Mouse (Mus musculus) heart, embryonic 15.5 days (tissue): ENCODE results near the gene Grm4. TPM values are rescaled to one million over a fixed set of nuclear protein-coding genes. Genes with fewer than 3 reads are reported as not detected.

Experiments used
- ATAC-seq: fragments of 200-750 bp; cut with Nextera tagmentation; replicated peaks from 2 replicates; pipeline ENCODE4 v1.8.0; 2017; ENCODE audit warnings: low read depth, moderate TSS enrichment; ENCODE audit not compliant: insufficient number of reproducible peaks, insufficient read depth, low FRiP score
- H3K27ac ChIP-seq: fragments of 300-500 bp; sonication (generic); 2 replicates; pipeline ENCODE4 v1.5.1; 2015; ENCODE audit warnings: mild to moderate bottlenecking, inconsistent platforms
- H3K27me3 ChIP-seq: fragments of 300-500 bp; sonication (generic); 2 replicates; pipeline ENCODE4 v1.6.1; 2015; ENCODE audit warnings: inconsistent platforms
- H3K36me3 ChIP-seq: fragments of 300-500 bp; sonication (generic); 2 replicates; pipeline ENCODE4 v1.6.1; 2015; ENCODE audit warnings: mild to moderate bottlenecking, inconsistent platforms
- H3K4me1 ChIP-seq: fragments of 300-500 bp; sonication (generic); replicated peaks from 2 replicates; pipeline ENCODE4 v1.6.1; 2015; ENCODE audit warnings: inconsistent platforms
- H3K4me2 ChIP-seq: fragments of 300-500 bp; sonication (generic); 2 replicates; pipeline ENCODE4 v1.6.1; 2015; ENCODE audit warnings: inconsistent platforms, mild to moderate bottlenecking, moderate library complexity
- H3K4me3 ChIP-seq: fragments of 300-500 bp; sonication (generic); 2 replicates; pipeline ENCODE4 v1.5.1; 2015; ENCODE audit warnings: mild to moderate bottlenecking, inconsistent platforms
- H3K9ac ChIP-seq: fragments of 300-500 bp; sonication (generic); 2 replicates; pipeline ENCODE4 v1.6.1; 2015; ENCODE audit warnings: mild to moderate bottlenecking, inconsistent platforms
- H3K9me3 ChIP-seq: fragments of 300-500 bp; sonication (generic); replicated peaks from 2 replicates; pipeline ENCODE4 v1.6.1; 2016; ENCODE audit warnings: inconsistent platforms
- WGBS: fragments of 180-500 bp; shearing (Covaris S2); methylation state at CpG from one replicate; pipeline ENCODE4 v1.1.7; 2015; ENCODE audit warnings: mixed read lengths; 5-methylcytosine and 5-hydroxymethylcytosine counted together
- polyA plus RNA-seq: library from polyadenylated mRNA; unstranded; fragments of >200 nt; fragmentation: Nextera tagmentation; extraction: Ambion mirVana; gene quantifications from 2 replicates; pipeline ENCODE4 v1.2.1, GENCODE M21; 2015

Grm4 gene
- polyA plus RNA-seq, 1 experiment from 2014 or later, result 0.05 TPM

GRCm38 (mm10) chr17:27455012-27455784 lies 66.0 kb downstream of the Grm4 start:
- Histone ChIP-seq H3K4me1 (no peaks in the 10 kb centered on the region), H3K4me3 (no peak overlapping the region), H3K27ac (no peak overlapping the region), H3K27me3 (peaks cover 28% of the 10 kb centered on the region), H3K4me2 (no peak overlapping the region), H3K36me3 (no peaks in the 10 kb centered on the region), H3K9me3 (no peaks in the 10 kb centered on the region), H3K9ac (no peak overlapping the region)
- WGBS, result 66% methylated on average over 9 of the region's 9 CpGs
- no peak for ATAC-seq

GRCm38 (mm10) chr17:27454396-27454795 lies 66.8 kb downstream of the Grm4 start:
- whole genome bisulfite sequencing, result 84% methylated on average over 11 of the region's 11 CpGs
- ATAC-seq, result no peak

GRCm38 (mm10) chr17:27453045-27453444 lies 68.2 kb downstream of the Grm4 start:
- 62% methylated on average over 8 of the region's 8 CpGs for WGBS
- H3K4me1 ChIP-seq, result no peaks in the 10 kb centered on the region
- no peak overlapping the region for H3K27ac ChIP-seq
- H3K9me3 ChIP-seq, result no peaks in the 10 kb centered on the region
- peaks cover 28% of the 10 kb centered on the region for H3K27me3 ChIP-seq
- ATAC-seq, result no peak
- H3K36me3 ChIP-seq, result no peaks in the 10 kb centered on the region
- no peak overlapping the region for H3K9ac ChIP-seq
- no peak overlapping the region for H3K4me3 ChIP-seq
- no peak overlapping the region for H3K4me2 ChIP-seq

More at GRCm38 (mm10) chr17:27454396-27454795, 66.8 kb downstream of the Grm4 start:
- no peaks in the 10 kb centered on the region for H3K36me3 ChIP-seq
- peaks cover 28% of the 10 kb centered on the region for H3K27me3 ChIP-seq
- H3K4me2 ChIP-seq, result no peak overlapping the region
- no peaks in the 10 kb centered on the region for H3K9me3 ChIP-seq
- H3K27ac ChIP-seq, result no peak overlapping the region
- no peak overlapping the region for H3K4me3 ChIP-seq
- no peaks in the 10 kb centered on the region for H3K4me1 ChIP-seq
- H3K9ac ChIP-seq, result no peak overlapping the region

GRCm38 (mm10) chr17:27451787-27452186 lies 69.4 kb downstream of the Grm4 start:
- Histone ChIP-seq H3K9ac (no peak overlapping the region), H3K9me3 (no peaks in the 10 kb centered on the region), H3K27ac (no peak overlapping the region), H3K4me3 (no peak overlapping the region), H3K27me3 (peaks cover 28% of the 10 kb centered on the region), H3K4me2 (no peak overlapping the region), H3K36me3 (no peaks in the 10 kb centered on the region), H3K4me1 (no peaks in the 10 kb centered on the region)
- 19% methylated on average over 9 of the region's 9 CpGs for WGBS
- no peak for ATAC-seq

GRCm38 (mm10) chr17:27451216-27451615 lies 70.0 kb downstream of the Grm4 start:
- H3K4me2 ChIP-seq, result no peak overlapping the region
- 75% methylated on average over 14 of the region's 14 CpGs for WGBS
- no peaks in the 10 kb centered on the region for H3K9me3 ChIP-seq
- no peak overlapping the region for H3K27ac ChIP-seq
- H3K27me3 ChIP-seq, result peaks cover 24% of the 10 kb centered on the region; the same call in 1 of the 2 replicates
- ATAC-seq, result no peak
- H3K4me1 ChIP-seq, result peaks cover 2% of the 10 kb centered on the region; the same call in 1 of the 2 replicates
- no peak overlapping the region for H3K4me3 ChIP-seq
- no peak overlapping the region for H3K9ac ChIP-seq
- H3K36me3 ChIP-seq, result no peaks in the 10 kb centered on the region

GRCm38 (mm10) chr17:27449757-27450330 lies 71.4 kb downstream of the Grm4 start:
- Histone ChIP-seq H3K4me1 (peaks cover 12% of the 10 kb centered on the region), H3K36me3 (no peaks in the 10 kb centered on the region), H3K9me3 (no peaks in the 10 kb centered on the region), H3K4me2 (no peak overlapping the region), H3K9ac (no peak overlapping the region), H3K27me3 (peaks cover 26% of the 10 kb centered on the region; the same call in 1 of the 2 replicates), H3K4me3 (no peak overlapping the region), H3K27ac (no peak overlapping the region)
- 80% methylated on average over 14 of the region's 14 CpGs for WGBS
- no peak for ATAC-seq

GRCm38 (mm10) chr17:27448749-27449148 lies 72.5 kb downstream of the Grm4 start:
- H3K9me3 ChIP-seq, result no peaks in the 10 kb centered on the region
- H3K4me3 ChIP-seq, result no peak overlapping the region
- H3K9ac ChIP-seq, result no peak overlapping the region
- H3K36me3 ChIP-seq, result no peaks in the 10 kb centered on the region
- 50% methylated on average over 6 of the region's 6 CpGs for WGBS
- peaks cover 22% of the 10 kb centered on the region; the same call in 1 of the 2 replicates for H3K27me3 ChIP-seq
- ATAC-seq, result no peak
- H3K4me2 ChIP-seq, result no peak overlapping the region
- no peak overlapping the region for H3K27ac ChIP-seq
- peaks cover 12% of the 10 kb centered on the region for H3K4me1 ChIP-seq

- Histone ChIP-seq H3K4me3 (no peak overlapping the region), H3K4me1 (peaks cover 12% of the 10 kb centered on the region), H3K27me3 (peaks cover 17% of the 10 kb centered on the region; the same call in 1 of the 2 replicates), H3K4me2 (0 out of 2 replicates have a peak overlapping the region, but pooled peaks have one; percentile 7), H3K9ac (no peak overlapping the region), H3K9me3 (no peaks in the 10 kb centered on the region), H3K27ac (no peak overlapping the region), H3K36me3 (no peaks in the 10 kb centered on the region)
- 31% methylated on average over 17 of the region's 17 CpGs for WGBS
- peak; percentile 61 for ATAC-seq
Measured at GRCm38 (mm10) chr17:27445364-27446075, 75.7 kb downstream of the Grm4 start.

GRCm38 (mm10) chr17:27442538-27443113 lies 78.6 kb downstream of the Grm4 start:
- no peaks in the 10 kb centered on the region for H3K36me3 ChIP-seq
- no peak overlapping the region for H3K27ac ChIP-seq
- peaks cover 12% of the 10 kb centered on the region for H3K4me1 ChIP-seq
- H3K9me3 ChIP-seq, result no peaks in the 10 kb centered on the region
- no peak overlapping the region for H3K4me2 ChIP-seq
- WGBS, result 46% methylated on average over 13 of the region's 13 CpGs
- H3K27me3 ChIP-seq, result peaks cover 23% of the 10 kb centered on the region
- no peak overlapping the region for H3K4me3 ChIP-seq
- no peak overlapping the region for H3K9ac ChIP-seq
- ATAC-seq, result no peak

GRCm38 (mm10) chr17:27441778-27442177 lies 79.4 kb downstream of the Grm4 start:
- H3K4me1 ChIP-seq, result peaks cover 12% of the 10 kb centered on the region
- no peak overlapping the region for H3K27ac ChIP-seq
- no peak overlapping the region for H3K4me3 ChIP-seq
- H3K27me3 ChIP-seq, result peaks cover 23% of the 10 kb centered on the region
- WGBS, result 41% methylated on average over 7 of the region's 7 CpGs
- H3K4me2 ChIP-seq, result no peak overlapping the region
- no peaks in the 10 kb centered on the region for H3K36me3 ChIP-seq
- no peak for ATAC-seq
- no peaks in the 10 kb centered on the region for H3K9me3 ChIP-seq
- no peak overlapping the region for H3K9ac ChIP-seq

- Histone ChIP-seq H3K36me3 (no peaks in the 10 kb centered on the region), H3K4me1 (peaks cover 4% of the 10 kb centered on the region), H3K27ac (no peak overlapping the region), H3K4me2 (no peak overlapping the region), H3K9ac (no peak overlapping the region), H3K27me3 (peaks cover 24% of the 10 kb centered on the region), H3K9me3 (no peaks in the 10 kb centered on the region), H3K4me3 (no peak overlapping the region)
- ATAC-seq, result no peak
- WGBS, result 24% methylated on average over 13 of the region's 13 CpGs
Measured at GRCm38 (mm10) chr17:27435799-27436198, 85.4 kb downstream of the Grm4 start.
